Mouse (Mus musculus): ENCODE data around the gene Bri3. TPM values are rescaled to one million over a fixed set of nuclear protein-coding genes. Genes with fewer than 3 reads are reported as not detected.

Bri3 gene
- polyA plus RNA-seq, 1 experiment = 1.5 TPM

DNA sequence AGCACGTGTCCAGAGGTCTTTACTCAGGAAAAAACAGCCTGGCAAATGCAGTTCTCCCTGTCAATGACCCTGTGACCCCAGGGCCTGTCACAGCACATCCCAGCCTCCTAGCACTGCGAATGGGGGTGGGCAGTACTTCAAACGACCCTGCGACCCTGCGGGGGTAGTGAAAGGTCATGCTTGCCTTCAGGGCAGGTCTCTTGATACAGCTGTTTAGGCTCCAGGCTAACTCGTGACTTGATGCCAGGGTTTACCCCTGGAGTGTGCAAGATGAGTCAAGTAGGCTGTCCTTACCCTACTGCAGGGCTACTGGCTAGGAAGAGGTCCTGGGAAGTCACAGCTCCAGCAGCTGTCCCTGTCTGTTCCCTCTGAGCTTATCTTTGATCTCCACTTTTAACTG, 126.7 kb downstream of the Bri3 start:
- no peaks in the 10 kb centered on the region for H3K4me1 ChIP-seq (ENCODE audit: control insufficient read depth)
- no peaks in the 10 kb centered on the region for H3K9me3 ChIP-seq (ENCODE audit: control insufficient read depth, low read length)
- no peaks in the 10 kb centered on the region for H3K27me3 ChIP-seq (ENCODE audit: control insufficient read depth)
- no peak overlapping the region for H3K4me3 ChIP-seq (replicated peaks)
- no peaks in the 10 kb centered on the region for H3K36me3 ChIP-seq (ENCODE audit: control insufficient read depth)
- TF ChIP-seq TAL1 (IDR thresholded peaks at IDR 0.05; ENCODE audit: low read length) (no peak), GATA1 (IDR thresholded peaks at IDR 0.05; ENCODE audit: low read length) (no peak)

GRCm38 (mm10) chr5:144372177-144372576, 127.9 kb downstream of the Bri3 start:
- Histone ChIP-seq H3K4me3 (replicated peaks) (no peak overlapping the region), H3K27me3 (ENCODE audit: control insufficient read depth) (no peaks in the 10 kb centered on the region), H3K36me3 (ENCODE audit: control insufficient read depth) (no peaks in the 10 kb centered on the region), H3K4me1 (ENCODE audit: control insufficient read depth) (no peaks in the 10 kb centered on the region), H3K9me3 (ENCODE audit: control insufficient read depth, low read length) (peaks cover 5% of the 10 kb centered on the region)
- TF ChIP-seq TAL1 (IDR thresholded peaks at IDR 0.05; ENCODE audit: low read length) (no peak), GATA1 (IDR thresholded peaks at IDR 0.05; ENCODE audit: low read length) (no peak)

- Histone ChIP-seq H3K9me3 (ENCODE audit: control insufficient read depth, low read length) (peaks cover 12% of the 10 kb centered on the region), H3K27me3 (ENCODE audit: control insufficient read depth) (no peaks in the 10 kb centered on the region), H3K36me3 (ENCODE audit: control insufficient read depth) (no peaks in the 10 kb centered on the region), H3K4me1 (ENCODE audit: control insufficient read depth) (no peaks in the 10 kb centered on the region), H3K4me3 (replicated peaks) (no peak overlapping the region)
- TF ChIP-seq TAL1 (IDR thresholded peaks at IDR 0.05; ENCODE audit: low read length) (no peak), GATA1 (IDR thresholded peaks at IDR 0.05; ENCODE audit: low read length) (no peak)
These were observed 128.6 kb downstream of the Bri3 start for GRCm38 (mm10) chr5:144372885-144373284.

DNA sequence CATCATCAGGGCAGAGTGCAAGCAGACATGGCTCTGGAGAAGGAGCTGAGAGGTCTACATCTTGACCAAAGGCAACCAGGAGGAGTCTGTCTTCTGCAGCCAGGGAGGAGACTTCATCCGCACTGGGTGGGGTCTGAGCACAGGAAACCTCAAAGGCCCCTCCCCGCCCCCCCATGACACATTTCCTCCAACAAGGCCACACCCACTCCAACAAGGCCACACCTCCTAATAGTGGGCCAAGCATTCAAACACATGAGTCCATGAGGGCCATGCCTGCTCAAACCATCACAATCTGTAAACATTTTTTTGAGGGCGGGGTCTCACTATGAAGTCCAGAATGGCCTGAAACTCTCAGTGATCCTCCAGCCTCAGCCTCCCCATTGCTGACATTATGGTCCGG, 135.2 kb downstream of the Bri3 start:
- no peaks in the 10 kb centered on the region for H3K36me3 ChIP-seq (ENCODE audit: control insufficient read depth)
- H3K4me1 ChIP-seq (ENCODE audit: control insufficient read depth) = no peaks in the 10 kb centered on the region
- TF ChIP-seq TAL1 (IDR thresholded peaks at IDR 0.05; ENCODE audit: low read length) (no peak), GATA1 (IDR thresholded peaks at IDR 0.05; ENCODE audit: low read length) (no peak)
- peaks cover 33% of the 10 kb centered on the region for H3K9me3 ChIP-seq (ENCODE audit: control insufficient read depth, low read length)
- H3K27me3 ChIP-seq (ENCODE audit: control insufficient read depth) = no peaks in the 10 kb centered on the region
- no peak overlapping the region for H3K4me3 ChIP-seq (replicated peaks)

DNA sequence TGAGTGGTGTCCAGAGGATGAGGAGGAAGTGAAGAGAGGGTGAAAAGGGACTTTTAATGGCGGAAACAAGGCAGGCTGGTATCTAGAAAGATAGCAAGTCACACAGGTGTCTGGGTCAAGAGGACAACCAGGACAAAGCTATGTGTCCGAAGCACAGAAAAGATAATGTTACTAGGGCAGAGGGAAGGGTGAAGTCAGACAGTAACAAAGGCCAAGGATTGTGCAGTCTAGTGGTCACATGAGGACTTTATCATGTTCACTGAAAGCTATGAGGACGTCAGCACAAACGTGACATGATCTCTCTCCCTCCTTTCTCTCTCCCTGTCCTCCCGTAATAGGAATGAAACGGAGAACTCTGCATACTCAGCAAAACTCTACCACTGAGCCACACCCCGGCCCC, 136.5 kb downstream of the Bri3 start:
- H3K4me3 ChIP-seq (replicated peaks) = no peak overlapping the region
- H3K27me3 ChIP-seq (ENCODE audit: control insufficient read depth) = no peaks in the 10 kb centered on the region
- peaks cover 37% of the 10 kb centered on the region for H3K9me3 ChIP-seq (ENCODE audit: control insufficient read depth, low read length)
- no peaks in the 10 kb centered on the region for H3K36me3 ChIP-seq (ENCODE audit: control insufficient read depth)
- no peaks in the 10 kb centered on the region for H3K4me1 ChIP-seq (ENCODE audit: control insufficient read depth)
- TF ChIP-seq GATA1 (IDR thresholded peaks at IDR 0.05; ENCODE audit: low read length) (no peak), TAL1 (IDR thresholded peaks at IDR 0.05; ENCODE audit: low read length) (no peak)

DNA sequence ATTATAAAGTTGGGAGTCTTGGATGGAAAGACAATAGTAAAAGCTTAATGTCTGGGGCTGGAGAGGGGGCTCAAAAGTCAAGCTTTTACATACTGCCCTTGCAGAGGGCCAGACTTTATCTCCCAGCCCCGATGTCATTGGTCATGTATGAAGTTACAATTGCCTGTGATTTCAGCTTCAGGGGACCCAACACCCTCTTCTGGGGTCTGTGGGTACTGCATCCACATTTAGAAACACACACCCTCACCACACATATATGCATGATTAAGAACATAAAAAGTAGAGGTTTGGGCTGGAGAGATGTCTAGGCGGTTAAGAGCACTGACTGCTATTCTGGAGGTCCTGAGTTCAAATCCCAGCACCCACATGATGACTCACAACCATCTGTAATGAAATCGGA, 137.5 kb downstream of the Bri3 start:
- Histone ChIP-seq H3K4me1 (ENCODE audit: control insufficient read depth) (no peaks in the 10 kb centered on the region), H3K9me3 (ENCODE audit: control insufficient read depth, low read length) (peaks cover 36% of the 10 kb centered on the region), H3K27me3 (ENCODE audit: control insufficient read depth) (no peaks in the 10 kb centered on the region), H3K36me3 (ENCODE audit: control insufficient read depth) (no peaks in the 10 kb centered on the region), H3K4me3 (replicated peaks) (no peak overlapping the region)
- no peak for TF ChIP-seq GATA1 (IDR thresholded peaks at IDR 0.05; ENCODE audit: low read length)
- TF ChIP-seq TAL1 (IDR thresholded peaks at IDR 0.05; ENCODE audit: low read length) = no peak

GRCm38 (mm10) chr5:144383936-144384335, 139.7 kb downstream of the Bri3 start:
- Histone ChIP-seq H3K27me3 (ENCODE audit: control insufficient read depth) (no peaks in the 10 kb centered on the region), H3K9me3 (ENCODE audit: control insufficient read depth, low read length) (peaks cover 21% of the 10 kb centered on the region), H3K36me3 (ENCODE audit: control insufficient read depth) (no peaks in the 10 kb centered on the region), H3K4me1 (ENCODE audit: control insufficient read depth) (no peaks in the 10 kb centered on the region), H3K4me3 (replicated peaks) (no peak overlapping the region)
- TF ChIP-seq GATA1 (IDR thresholded peaks at IDR 0.05; ENCODE audit: low read length) = no peak
- TF ChIP-seq TAL1 (IDR thresholded peaks at IDR 0.05; ENCODE audit: low read length) = no peak

DNA sequence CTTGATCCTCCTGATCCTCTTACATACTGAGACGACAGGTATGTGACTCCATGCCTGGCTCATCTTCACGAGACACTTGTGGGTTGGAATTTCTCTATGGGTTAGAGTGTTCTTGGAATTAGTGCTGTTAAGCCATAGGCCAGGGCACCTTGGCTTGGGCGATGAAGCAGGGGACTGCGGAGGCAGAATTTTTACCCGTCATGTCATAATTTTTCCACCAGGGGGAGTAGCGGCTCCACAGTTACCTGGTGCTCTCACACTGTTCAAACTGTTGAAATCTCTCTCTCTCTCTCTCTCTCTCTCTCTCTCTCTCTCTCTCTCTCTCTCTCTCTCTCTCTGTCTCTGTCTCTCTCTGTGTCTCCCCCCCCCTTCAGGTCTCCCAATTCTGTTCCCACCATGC, 143.6 kb downstream of the Bri3 start:
- peaks cover 11% of the 10 kb centered on the region for H3K9me3 ChIP-seq (ENCODE audit: control insufficient read depth, low read length)
- no peaks in the 10 kb centered on the region for H3K27me3 ChIP-seq (ENCODE audit: control insufficient read depth)
- H3K36me3 ChIP-seq (ENCODE audit: control insufficient read depth) = no peaks in the 10 kb centered on the region
- H3K4me3 ChIP-seq (replicated peaks) = no peak overlapping the region
- no peaks in the 10 kb centered on the region for H3K4me1 ChIP-seq (ENCODE audit: control insufficient read depth)
- no peak for TF ChIP-seq GATA1 (IDR thresholded peaks at IDR 0.05; ENCODE audit: low read length)
- TF ChIP-seq TAL1 (IDR thresholded peaks at IDR 0.05; ENCODE audit: low read length) = no peak

- Histone ChIP-seq H3K9me3 (ENCODE audit: control insufficient read depth, low read length) (no peaks in the 10 kb centered on the region; the same call in 1 of the 2 replicates), H3K27me3 (ENCODE audit: control insufficient read depth) (no peaks in the 10 kb centered on the region), H3K4me3 (replicated peaks) (no peak overlapping the region), H3K36me3 (ENCODE audit: control insufficient read depth) (no peaks in the 10 kb centered on the region), H3K4me1 (ENCODE audit: control insufficient read depth) (no peaks in the 10 kb centered on the region)
- no peak for TF ChIP-seq TAL1 (IDR thresholded peaks at IDR 0.05; ENCODE audit: low read length)
- TF ChIP-seq GATA1 (IDR thresholded peaks at IDR 0.05; ENCODE audit: low read length) = no peak
These were observed 149.9 kb downstream of the Bri3 start for GRCm38 (mm10) chr5:144394142-144394541.

GRCm38 (mm10) chr5:144397566-144397965, 153.3 kb downstream of the Bri3 start:
- Histone ChIP-seq H3K27me3 (ENCODE audit: control insufficient read depth) (no peaks in the 10 kb centered on the region), H3K4me3 (replicated peaks) (no peak overlapping the region), H3K9me3 (ENCODE audit: control insufficient read depth, low read length) (no peaks in the 10 kb centered on the region; the same call in 1 of the 2 replicates), H3K36me3 (ENCODE audit: control insufficient read depth) (no peaks in the 10 kb centered on the region), H3K4me1 (ENCODE audit: control insufficient read depth) (no peaks in the 10 kb centered on the region)
- TF ChIP-seq GATA1 (IDR thresholded peaks at IDR 0.05; ENCODE audit: low read length) (no peak), TAL1 (IDR thresholded peaks at IDR 0.05; ENCODE audit: low read length) (no peak)

Data from erythroblast, embryonic 14.5 days (primary cell).